In the genomic region with DNA sequence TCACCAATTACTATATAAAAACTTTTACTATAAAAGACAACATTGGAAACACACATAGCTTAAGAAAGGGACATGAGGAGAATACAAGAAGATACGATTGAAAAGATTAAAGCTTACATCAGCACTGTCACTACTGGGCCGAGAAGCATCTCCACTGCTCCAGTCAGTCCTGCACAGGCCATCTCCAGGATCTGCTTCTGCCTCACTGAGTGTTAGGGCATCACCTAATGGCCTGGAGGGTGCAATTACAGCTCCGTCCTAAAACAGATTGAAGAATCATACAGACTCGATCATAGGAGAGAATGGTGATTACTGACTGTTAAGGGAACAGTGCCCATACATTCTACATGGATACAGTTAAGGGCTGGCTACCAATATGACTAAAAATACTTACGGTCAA, we compare ENCODE assay signal across 14 mouse cellular contexts.
DNase-seq lines count a peak whose midpoint lies in the region; ATAC-seq and TF ChIP-seq lines count a peak whose summit lies in the region.
"Had no signal": no experiment of that assay in that cellular context is flagged by ENCODE, and none has a peak within 500 bp of the region (broad histone marks: within the 10 kb centered on the region; RNA-seq: fewer than 3 reads in every experiment).

No protein-coding gene starts in this region.

- no peak overlapping the region for H3K4me3 ChIP-seq in kidney, postnatal 0 days (replicated peaks; ENCODE audit: low read depth, low read length)
- H3K4me3 ChIP-seq: embryonic facial prominence, embryonic 15.5 days; lung, embryonic 15.5 days; midbrain, embryonic 13.5 days had no signal

- H3K9me3 ChIP-seq in kidney, postnatal 0 days (replicated peaks; ENCODE audit: low read length): no peaks in the 10 kb centered on the region
- H3K9me3 ChIP-seq: embryonic facial prominence, embryonic 15.5 days; lung, embryonic 15.5 days; midbrain, embryonic 13.5 days had no signal

- H3K27me3 ChIP-seq in kidney, postnatal 0 days (ENCODE audit: insufficient read depth, low read length): no peaks in the 10 kb centered on the region
- H3K27me3 ChIP-seq: embryonic facial prominence, embryonic 15.5 days; lung, embryonic 15.5 days; midbrain, embryonic 13.5 days had no signal

- no peak for ATAC-seq in kidney, postnatal 0 days (replicated peaks; ENCODE audit: low FRiP score, low read depth)
- ATAC-seq in frontal cortex, adult (ENCODE audit: low TSS enrichment): no peak
- ATAC-seq: midbrain, embryonic 13.5 days had no signal

- TF ChIP-seq CTCF in kidney, postnatal 0 days (IDR thresholded peaks at IDR 0.05; ENCODE audit: low read depth): peak; percentile 43; the same call in 1 of the 2 replicates

- no peak overlapping the region for H3K9ac ChIP-seq in kidney, postnatal 0 days (ENCODE audit: low read depth, low read length)
- H3K9ac ChIP-seq: embryonic facial prominence, embryonic 15.5 days; lung, embryonic 15.5 days; midbrain, embryonic 13.5 days had no signal

- DNase-seq in adrenal gland, postnatal 14 days: peak; percentile 25
- DNase-seq in adrenal gland, adult 8-10 months: no peak
- DNase-seq in kidney, postnatal 0 days (ENCODE audit: low spot score): no peak
- no peak for DNase-seq in kidney, adult 18-20 months
- DNase-seq in 3T3-L1 (ENCODE audit: low read depth, low spot score) (peak; percentile 73), WW6 (ENCODE audit: low read depth, low spot score) (peak; percentile 26)
- no peak for DNase-seq in layer of hippocampus, postnatal 25 days (ENCODE audit: extremely low spot score in 1 of 2, low spot score in 1 of 2)
- DNase-seq: kidney, adult 11 months; right cerebral cortex, adult 18-20 months; thymus, adult 18-20 months had no signal

- 94% methylated on average over 5 of the region's 5 CpGs for WGBS in kidney, postnatal 0 days

- H3K4me2 ChIP-seq in kidney, postnatal 0 days (ENCODE audit: low read length): no peak overlapping the region
- H3K4me2 ChIP-seq: embryonic facial prominence, embryonic 15.5 days; lung, embryonic 15.5 days; midbrain, embryonic 13.5 days had no signal

- no peaks in the 10 kb centered on the region for H3K4me1 ChIP-seq in kidney, postnatal 0 days (replicated peaks; ENCODE audit: insufficient read depth, low read length)
- H3K4me1 ChIP-seq: embryonic facial prominence, embryonic 15.5 days; lung, embryonic 15.5 days; midbrain, embryonic 13.5 days had no signal

- peaks cover 19% of the 10 kb centered on the region for H3K36me3 ChIP-seq in kidney, postnatal 0 days (ENCODE audit: insufficient read depth, low read length)

- H3K27ac ChIP-seq in kidney, postnatal 0 days: no peak overlapping the region
- H3K27ac ChIP-seq: embryonic facial prominence, embryonic 15.5 days; lung, embryonic 15.5 days; midbrain, embryonic 13.5 days had no signal

Comparison
In these comparisons a context has a peak if more than half of its experiments do, and no peak if none do; other contexts are left out.
1. DNase-seq: peak in adrenal gland, postnatal 14 days (single experiment), 3T3-L1 (single experiment) and WW6 (single experiment); none in adrenal gland, adult 8-10 months (single experiment), kidney, postnatal 0 days (single experiment), kidney, adult 18-20 months (single experiment) and layer of hippocampus, postnatal 25 days (0 of 2).